Mouse (Mus musculus): ENCODE data around the gene Plod3.

DNA sequence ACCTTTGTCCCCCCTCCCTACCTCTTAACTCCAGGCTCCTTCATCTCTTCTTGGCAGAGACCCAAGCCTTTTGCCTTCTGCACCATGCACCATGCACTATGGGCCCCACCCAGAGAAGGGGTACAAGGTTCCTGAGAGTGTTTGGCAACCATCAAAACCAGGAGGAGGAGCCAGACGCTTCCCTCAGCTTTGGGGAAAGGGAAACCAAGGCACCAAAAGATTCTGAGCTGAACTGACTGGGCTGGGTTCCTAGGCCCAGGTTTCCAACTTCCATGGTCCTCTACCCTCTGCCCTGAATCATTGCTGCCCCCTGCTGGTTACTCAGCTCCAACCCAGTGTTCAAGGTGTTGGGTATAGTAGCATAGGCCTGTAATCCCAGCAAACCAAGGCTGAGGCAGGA lies 16.1 kb upstream of the Plod3 start:
- TF ChIP-seq CTCF (IDR thresholded peaks at IDR 0.05; ENCODE audit: low read depth) (peak; percentile 71), EP300 (IDR thresholded peaks at IDR 0.05; ENCODE audit: low read depth) (no peak)

Measured in heart, postnatal 0 days (tissue).